Mouse (Mus musculus) neural tube, embryonic 15.5 days (tissue): Measurements from ENCODE around the gene Rrp9. TPM values are rescaled to one million over a fixed set of nuclear protein-coding genes. Genes with fewer than 3 reads are reported as not detected.

Source experiments
- polyA plus RNA-seq: library from polyadenylated mRNA; unstranded; fragments of >200 nt; fragmentation: Nextera tagmentation; extraction: Ambion mirVana; gene quantifications from 2 replicates; pipeline ENCODE4 v1.2.1, GENCODE M21; 2015

Rrp9 gene
- polyA plus RNA-seq, 1 experiment from 2014 or later: 46.4 TPM

Other genes with a start within 250 kb of the Rrp9 start
- 105 and 107 TPM in 2 replicates for gene Alas1, start 227.3 kb upstream of the Rrp9 start, polyA plus RNA-seq
- 7.0 and 13.3 TPM in 2 replicates for gene Poc1a, start 194.9 kb upstream of the Rrp9 start, polyA plus RNA-seq
- gene Dusp7, start 107.3 kb upstream of the Rrp9 start, polyA plus RNA-seq: 13.9 and 16.4 TPM in 2 replicates
- 656 and 712 TPM in 2 replicates for gene Rpl29, start 46.5 kb upstream of the Rrp9 start, polyA plus RNA-seq
- gene Acy1, start 37.6 kb upstream of the Rrp9 start, polyA plus RNA-seq: 20.5 and 24.9 TPM in 2 replicates
- gene Abhd14b, start 28.5 kb upstream of the Rrp9 start, polyA plus RNA-seq: 10.0 and 13.6 TPM in 2 replicates
- gene Abhd14a, start 28.3 kb upstream of the Rrp9 start, polyA plus RNA-seq: 73.2 and 77.0 TPM in 2 replicates
- gene Pcbp4, start 22.7 kb upstream of the Rrp9 start, polyA plus RNA-seq: 185 and 222 TPM in 2 replicates
- gene Gpr62, start 10.0 kb upstream of the Rrp9 start, polyA plus RNA-seq: 1.1 and 1.4 TPM in 2 replicates
- gene Parp3, start 986 bp downstream of the Rrp9 start, polyA plus RNA-seq: 0.86 and 3.6 TPM in 2 replicates
- gene Iqcf1, start 24.0 kb downstream of the Rrp9 start, polyA plus RNA-seq: not detected in 2 replicates
- gene Iqcf5, start 38.6 kb downstream of the Rrp9 start, polyA plus RNA-seq: not detected in 2 replicates
- gene Iqcf3, start 85.7 kb downstream of the Rrp9 start, polyA plus RNA-seq: not detected in 2 replicates
- gene Iqcf4, start 95.0 kb downstream of the Rrp9 start, polyA plus RNA-seq: not detected in 2 replicates
- gene Iqcf6, start 150.6 kb downstream of the Rrp9 start, polyA plus RNA-seq: not detected in 2 replicates
- 4.9 and 6.4 TPM in 2 replicates for gene Grm2, start 180.1 kb downstream of the Rrp9 start, polyA plus RNA-seq
- 72.2 and 83.3 TPM in 2 replicates for gene Tex264, start 210.0 kb downstream of the Rrp9 start, polyA plus RNA-seq